Mouse (Mus musculus): ENCODE results near the gene AV320801.
"Not testable (repeated sequence)": the region's sequence is repeated elsewhere in the genome, so short reads cannot be mapped to it uniquely, and the experiment has no call there.

- not testable (repeated sequence) for TF ChIP-seq ETS1 (IDR thresholded peaks at IDR 0.05; ENCODE audit: low read depth, low read length); POLR2A (IDR thresholded peaks at IDR 0.05; ENCODE audit: control insufficient read depth in 1 of 2, insufficient read depth in 1 of 2, low read depth in 1 of 2, low read length in 2 of 2, poor library complexity in 1 of 2); CTCF (IDR thresholded peaks at IDR 0.05 in 2 of 3, conservative IDR thresholded peaks at IDR 0.05 in 1 of 3; ENCODE audit: control insufficient read depth in 1 of 3, insufficient read depth in 1 of 3, low read depth in 2 of 3, low read length in 3 of 3, poor library complexity in 1 of 3, severe bottlenecking in 1 of 3); TBP (IDR thresholded peaks at IDR 0.05; ENCODE audit: low read depth, low read length); POLR2AphosphoS5 (IDR thresholded peaks at IDR 0.05; ENCODE audit: borderline replicate concordance, low read depth, low read length); USF2 (IDR thresholded peaks at IDR 0.05; ENCODE audit: borderline replicate concordance in 1 of 2, insufficient read depth in 1 of 2, low read depth in 1 of 2, low read length in 2 of 2); MXI1 (IDR thresholded peaks at IDR 0.05; ENCODE audit: low read depth, low read length); ZKSCAN1 (IDR thresholded peaks at IDR 0.05; ENCODE audit: low read depth, low read length)
Observed at GRCm38 (mm10) chrX:135494288-135494687, at the start of gene AV320801.

Data from MEL (cell line).